Mouse (Mus musculus) spleen, postnatal 14 days (tissue): ENCODE data around the gene Rsad1.
A peak's percentile ranks its signal among the peaks of the same experiment; 100 is the strongest.

Experiments used
- DNase-seq, 2 experiments: peaks; one replicate each; pipeline ENCODE4 v3.0.0; 2021 to 2022; ENCODE audit warnings: low spot score in 2 of 2

Rsad1 gene

DNA sequence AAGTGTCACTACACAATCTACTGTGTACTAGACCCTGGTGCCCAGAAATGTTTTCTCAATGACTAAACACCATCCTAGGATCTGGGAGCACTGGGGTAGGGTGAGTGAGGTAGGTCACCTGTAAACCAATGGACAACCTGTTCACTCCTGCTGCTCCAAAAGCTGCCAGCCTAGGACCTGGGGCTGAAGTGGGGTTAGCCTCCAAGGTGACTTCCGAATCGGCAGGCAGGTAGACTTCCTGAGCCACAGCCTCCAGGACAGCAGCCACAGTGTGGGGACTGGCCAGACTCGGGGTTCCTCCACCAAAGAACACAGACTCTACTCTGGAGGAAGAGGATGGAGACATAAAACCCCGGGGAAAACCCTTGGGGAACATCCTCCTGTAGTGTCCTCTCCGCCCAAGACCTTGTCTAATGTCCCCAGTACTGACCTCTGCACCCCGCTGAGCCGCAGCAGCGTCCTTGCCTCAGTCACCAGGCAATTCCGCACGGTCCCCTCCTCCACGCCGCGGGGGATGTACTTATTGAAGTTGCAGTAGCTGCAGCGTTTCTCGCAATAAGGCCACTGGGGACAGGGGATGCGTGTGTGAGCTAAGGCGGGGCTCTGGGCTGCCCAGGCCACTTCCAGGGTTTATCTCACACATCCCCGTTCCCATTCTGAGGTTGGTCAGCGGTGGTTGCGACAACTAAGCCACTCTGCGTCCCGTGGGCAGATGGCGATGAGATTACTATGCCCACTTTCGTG lies 842 bp downstream of the Rsad1 start:
- no peak for DNase-seq

DNA sequence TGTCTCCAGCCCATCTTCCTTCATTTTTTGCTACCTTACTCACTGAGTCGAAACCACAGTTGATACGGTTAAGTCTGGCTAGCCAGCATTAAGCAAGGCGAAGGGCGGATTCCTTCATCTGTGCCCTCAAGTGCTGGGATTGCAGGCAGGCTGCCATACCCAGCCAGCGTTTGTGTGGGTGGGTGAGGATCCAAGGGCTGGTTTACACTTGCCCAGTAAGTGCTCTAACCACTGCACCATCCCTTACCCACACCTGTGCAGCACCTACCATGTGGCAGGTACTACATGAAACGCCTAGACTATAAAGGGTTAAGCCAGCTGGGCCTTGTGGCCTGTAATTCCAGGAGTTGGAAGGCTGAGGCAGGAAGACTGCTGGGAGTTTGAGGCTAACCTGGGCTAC lies 1.8 kb downstream of the Rsad1 start:
- DNase-seq, result no peak

DNA sequence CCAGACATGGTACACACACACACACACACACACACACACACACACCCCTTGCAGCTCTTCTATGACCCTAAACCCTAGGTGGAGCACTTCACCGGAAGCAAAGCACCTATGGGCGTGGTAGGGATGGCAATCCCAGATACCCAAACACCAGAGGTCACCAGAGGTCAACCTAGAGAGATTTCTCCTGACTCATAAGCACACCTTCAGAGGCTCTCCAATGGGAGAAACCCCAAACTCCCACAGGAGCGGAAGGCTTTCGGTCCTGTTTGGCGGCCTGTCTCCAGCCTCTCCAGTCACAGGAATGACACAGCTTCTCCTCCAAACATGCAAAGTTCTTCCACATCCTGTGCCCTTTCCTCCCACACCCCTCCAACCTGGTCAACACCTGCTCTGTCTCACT lies 2.7 kb downstream of the Rsad1 start:
- DNase-seq, result no peak

DNA sequence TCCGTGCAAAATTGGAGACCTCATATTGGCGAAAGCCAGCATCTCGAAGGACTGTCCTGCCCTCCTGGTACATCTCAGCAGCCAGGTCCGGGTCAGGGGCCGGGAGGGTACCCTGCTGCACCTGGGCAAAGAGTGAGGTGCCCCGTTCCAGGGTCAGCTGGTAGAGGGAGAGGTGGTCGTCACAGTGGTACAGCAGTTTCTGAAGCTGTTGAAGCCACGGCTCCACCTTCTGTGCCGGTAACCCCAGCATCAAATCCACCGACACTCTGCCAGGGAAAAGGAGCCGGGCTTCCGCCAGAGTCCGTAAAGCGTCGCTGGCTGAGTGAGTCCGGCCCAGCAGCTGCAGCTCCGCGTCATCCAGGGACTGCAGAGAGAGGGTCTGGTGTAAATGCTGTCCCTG lies 4.6 kb downstream of the Rsad1 start:
- DNase-seq, result no peak

DNA sequence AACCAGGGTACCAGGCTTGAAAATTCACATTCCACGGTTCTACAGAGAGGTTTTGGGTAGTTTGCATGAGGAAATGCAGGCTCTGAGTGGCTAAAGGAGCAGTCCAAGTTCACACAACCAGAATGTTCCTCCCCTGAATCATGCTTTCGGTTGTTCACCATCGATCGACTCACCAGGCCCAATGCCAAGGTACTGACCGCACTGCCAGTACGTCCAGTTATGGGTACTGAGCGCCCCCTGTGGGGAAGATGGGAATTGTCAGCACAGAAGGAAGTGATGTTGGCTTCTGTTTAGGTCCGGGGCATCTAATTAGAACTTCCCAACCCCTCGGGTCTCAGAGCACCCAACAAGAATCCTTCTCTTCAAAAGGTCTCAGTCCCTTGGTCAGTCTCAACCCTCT lies 5.1 kb downstream of the Rsad1 start:
- peak; percentile 43 to 69 for DNase-seq

DNA sequence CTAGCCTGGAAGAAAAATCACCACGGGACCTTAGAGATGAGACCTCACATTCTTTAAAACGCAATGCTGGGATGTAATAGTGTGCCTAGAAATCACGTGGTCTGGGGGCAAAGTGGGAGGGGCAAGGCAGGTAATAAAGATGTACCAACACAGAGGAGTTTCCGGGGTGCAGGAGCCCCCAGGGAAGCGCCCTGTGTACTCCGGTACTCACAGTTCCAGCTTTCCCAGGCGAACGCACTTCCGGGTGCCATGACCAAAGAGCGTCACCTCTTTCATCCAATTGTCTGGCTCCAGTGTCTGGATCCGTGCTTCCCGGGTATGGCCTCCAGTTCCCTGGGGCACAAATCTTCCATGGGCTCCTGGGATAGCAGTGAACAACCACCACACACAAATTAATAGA lies 5.7 kb downstream of the Rsad1 start:
- no peak for DNase-seq

DNA sequence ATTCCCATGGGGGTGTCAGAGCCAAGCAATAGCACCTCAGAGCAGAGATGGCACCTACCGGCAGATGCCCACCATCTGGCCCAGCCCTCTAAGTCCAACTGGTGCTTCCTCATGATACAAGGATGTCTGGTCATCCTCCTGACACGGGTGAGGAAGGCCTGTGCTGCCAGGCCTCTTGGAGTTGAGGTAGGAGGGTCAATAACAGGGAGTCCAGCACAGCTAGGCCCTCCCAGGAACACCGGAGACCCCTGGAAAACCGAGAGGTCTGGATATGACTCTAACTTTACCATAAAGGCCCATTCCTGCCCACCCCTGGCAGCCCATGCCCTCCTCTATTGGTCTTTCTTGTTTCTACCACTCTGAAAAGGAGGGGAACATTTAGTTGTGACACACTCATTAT lies 6.7 kb downstream of the Rsad1 start:
- no peak for DNase-seq

DNA sequence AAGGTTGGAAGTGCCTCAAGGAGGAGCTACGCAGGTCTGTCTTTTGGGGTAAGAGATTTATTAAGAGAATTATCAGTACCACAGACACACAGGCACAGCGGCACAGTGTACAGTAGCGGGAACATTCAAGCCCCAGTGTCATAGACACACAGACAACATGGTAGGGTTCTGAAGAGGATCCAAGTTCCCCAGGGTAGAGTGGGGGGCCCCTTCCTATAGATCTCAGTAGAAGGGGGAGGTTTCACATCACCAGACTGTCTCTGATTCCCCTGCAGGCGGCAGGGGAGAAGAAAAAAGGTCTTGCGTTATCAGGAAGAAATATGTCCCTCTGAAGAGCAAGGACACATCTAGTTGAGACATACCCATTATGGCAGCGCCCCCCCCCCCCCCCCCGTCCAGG lies 9.3 kb downstream of the Rsad1 start:
- DNase-seq, result no peak

DNA sequence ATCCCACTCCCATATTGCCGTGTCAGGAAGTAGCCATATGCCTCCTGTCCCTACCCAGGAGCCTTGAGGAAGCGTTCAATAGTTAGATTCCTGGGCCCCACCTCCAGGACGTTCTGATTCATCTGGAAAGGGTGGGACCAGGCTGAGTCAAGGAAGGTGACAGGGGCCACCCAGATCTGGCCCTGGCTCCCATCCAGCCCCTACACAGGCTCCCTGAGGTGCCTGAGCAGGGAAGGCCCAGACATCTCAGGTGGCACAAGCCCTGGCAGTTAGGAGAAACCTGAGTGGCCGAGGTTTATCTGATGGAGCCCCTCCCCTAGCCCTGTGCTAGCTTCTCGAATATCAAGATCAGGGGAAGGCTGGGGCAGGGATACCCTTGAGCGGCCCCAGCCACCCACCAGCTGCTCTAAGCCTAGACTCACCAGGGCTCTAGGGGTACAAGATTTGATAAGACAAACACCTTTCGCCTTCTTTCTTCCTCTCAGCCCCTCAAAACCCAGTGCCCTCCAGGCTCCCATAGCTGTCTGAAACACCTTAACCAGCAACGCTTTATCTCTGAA lies 10.2 kb downstream of the Rsad1 start:
- no peak for DNase-seq

DNA sequence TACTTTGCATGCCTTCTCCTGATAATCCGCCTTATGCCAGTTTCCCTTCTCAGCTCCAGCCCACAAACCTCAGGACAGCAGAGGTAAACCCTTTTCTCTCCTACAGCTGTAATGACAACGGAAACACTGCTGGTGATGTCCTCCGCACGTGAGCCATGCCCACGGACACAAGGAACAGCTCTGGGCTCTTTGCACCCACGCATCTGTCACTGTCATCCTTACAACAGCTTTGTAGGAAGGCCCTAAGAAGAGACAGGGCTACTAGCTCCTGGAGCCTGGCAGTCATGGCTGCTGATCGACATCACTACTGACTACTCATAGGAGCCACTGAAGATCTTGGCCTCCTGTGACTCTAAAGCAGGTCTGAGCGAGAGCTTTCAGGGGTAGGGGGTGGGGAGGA lies 15.9 kb downstream of the Rsad1 start:
- DNase-seq, result no peak

DNA sequence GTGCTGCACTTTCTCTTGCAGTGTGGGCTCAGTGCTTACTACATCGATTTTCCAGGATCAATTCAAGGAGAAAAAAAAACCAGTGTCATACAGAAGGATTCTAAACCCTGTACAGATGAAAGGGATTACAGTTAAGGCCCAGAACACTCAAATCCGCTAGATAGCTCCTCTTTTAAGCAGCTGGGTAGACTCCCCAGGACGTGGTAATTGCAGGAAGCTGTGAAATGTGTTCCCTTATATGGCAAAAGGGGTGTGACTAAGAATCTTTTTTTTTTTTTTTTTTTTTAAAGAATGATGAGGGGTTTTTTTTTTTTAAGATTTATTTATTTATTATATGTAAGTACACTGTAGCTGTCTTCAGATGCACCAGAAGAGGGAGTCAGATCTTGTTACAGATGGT lies 20.2 kb downstream of the Rsad1 start:
- no peak for DNase-seq

DNA sequence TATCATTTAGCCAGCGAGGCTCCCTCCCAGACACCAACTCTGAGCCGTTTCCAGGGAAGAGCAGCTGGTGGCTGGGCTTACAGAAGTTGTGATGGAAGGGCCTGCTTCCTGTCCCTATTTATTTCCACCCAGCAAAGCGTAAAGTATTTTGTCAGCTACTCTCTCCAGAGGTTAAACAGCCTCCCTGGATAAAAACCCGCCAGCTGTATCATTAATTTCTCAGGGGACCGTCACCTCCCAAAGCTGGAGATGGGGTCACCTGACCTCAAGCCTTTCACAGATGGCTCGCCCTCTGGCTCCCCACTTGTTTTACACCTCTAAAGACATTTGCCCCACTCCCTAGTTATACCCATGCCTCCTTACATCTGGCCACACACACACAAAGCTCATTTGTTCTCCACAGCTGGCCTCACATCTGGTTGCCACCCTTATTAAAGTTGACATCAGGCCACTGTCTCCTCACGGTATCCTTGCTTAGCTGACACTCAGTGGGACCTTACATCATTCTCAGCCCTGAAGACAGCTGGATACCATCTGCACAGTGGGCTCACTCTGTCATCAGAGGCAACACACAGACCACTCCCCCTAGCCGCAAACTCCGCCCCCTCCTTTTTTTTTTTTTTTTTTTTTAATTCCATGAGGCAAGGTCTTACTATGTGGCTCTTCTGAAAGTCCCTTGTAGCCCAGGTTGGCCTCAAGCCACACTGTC lies 22.7 kb downstream of the Rsad1 start:
- DNase-seq, result no peak

DNA sequence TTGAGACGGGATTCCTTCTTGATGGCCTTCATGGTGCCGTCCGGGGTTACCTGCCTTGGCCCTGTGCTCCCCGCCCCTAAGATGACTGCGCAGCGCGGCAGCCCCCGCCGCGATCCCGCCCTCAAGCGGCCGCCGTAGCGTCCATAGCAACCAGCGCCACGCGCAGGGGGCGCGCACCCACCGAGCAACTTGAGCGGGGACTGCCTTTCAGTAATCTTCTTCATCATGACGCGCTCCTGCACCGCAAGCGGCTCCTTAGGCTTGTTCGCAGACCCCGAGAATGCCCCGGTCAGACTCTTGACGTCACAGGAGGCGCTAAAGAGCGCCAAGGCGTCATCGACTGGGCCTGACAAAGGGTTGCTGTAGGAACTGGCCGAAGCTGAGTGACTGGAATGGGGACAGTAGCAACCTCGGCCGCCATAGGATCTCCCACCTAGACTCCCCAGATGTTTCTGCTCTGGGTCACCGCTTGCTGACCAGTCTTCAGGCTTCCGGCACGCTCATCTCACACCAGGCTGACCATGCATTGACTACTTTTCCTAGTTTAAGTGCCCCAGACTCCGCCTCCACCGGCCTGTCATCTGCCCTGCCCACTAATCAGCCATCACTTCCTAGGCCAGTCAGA lies 27.7 kb downstream of the Rsad1 start, which contains the start of gene Mycbpap:
Gene Mycbpap (minus strand): TSS at position 524 of the 625 bp plus-strand sequence.
- peak in 1 of 2 experiments; percentile 14 for DNase-seq

DNA sequence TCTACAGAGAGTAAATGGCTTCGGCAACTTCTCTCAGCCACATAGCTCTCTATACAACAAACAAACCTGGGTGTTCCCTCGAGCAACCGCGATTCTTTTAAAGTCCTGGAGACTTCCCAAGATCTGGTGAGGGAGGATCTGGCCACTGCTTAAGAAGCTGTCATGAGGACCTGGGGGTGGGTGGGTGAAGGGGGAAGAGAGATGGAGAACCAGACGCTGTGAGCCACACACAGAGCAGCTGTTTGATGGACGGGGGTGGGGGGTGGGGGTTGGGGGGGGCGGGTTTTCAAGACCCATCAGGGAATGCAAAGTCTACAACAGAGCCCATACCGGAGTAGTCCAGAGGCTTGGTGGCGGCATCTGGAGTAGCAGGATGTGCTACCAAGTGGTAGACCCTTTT lies 35.6 kb downstream of the Rsad1 start:
- DNase-seq, result no peak

DNA sequence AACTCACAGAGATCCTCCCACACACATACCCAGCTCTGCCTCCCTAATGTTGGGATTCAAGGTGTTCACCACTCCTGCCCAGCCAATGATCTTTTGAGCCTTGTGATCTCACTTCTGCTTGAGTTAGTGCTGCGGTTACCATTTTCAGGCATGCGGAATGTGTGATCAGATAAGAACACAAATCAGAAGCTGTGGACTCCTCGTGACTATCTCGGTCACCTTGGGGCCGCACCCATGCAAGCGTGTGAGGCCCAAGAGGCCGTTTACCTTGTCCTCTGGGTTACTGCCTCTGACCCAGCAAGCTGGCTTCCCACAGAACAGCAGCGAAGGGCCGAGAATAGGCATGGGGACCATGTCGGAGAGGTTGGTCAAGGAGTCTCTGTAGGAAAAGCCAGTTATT lies 40.1 kb downstream of the Rsad1 start:
- no peak for DNase-seq

DNA sequence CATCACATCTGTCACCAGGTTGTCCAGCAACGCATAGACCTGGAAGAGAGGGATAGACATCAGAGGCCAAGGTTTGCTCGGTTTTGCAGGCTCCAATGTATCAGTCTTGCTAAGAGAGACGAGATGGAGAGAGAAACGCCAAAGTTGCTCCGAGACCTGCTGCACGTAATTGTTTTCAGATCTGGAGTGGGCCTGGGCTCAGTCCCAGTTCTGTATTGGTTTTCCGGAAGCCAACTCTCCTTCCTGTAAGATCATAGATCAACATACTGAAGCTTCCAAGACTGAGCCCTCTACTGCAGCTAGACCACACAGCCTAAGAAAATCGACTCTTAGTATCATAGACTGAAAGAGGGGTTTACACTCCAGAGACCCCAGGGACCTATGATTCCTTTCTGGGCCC lies 47.6 kb downstream of the Rsad1 start:
- DNase-seq, result no peak

DNA sequence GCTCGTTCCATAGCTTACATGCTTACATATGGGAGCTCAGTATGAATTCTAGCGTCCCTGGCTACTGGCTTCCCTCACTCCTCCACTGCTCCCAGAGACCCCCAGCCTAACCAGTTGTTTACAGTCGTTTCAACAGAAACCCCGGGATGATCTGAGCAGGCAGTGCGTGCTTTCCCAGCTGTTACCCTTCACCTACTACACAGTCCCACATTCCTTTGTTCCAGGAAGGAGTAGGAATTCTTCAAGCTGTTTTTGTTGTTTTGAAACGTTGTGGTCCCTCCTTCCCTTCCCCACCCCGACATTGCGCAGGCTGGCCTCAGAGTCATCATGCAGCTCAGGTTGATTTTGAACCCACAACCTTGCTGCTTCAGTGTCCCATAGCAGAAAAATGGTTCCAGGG lies 48.7 kb downstream of the Rsad1 start:
- no peak for DNase-seq

DNA sequence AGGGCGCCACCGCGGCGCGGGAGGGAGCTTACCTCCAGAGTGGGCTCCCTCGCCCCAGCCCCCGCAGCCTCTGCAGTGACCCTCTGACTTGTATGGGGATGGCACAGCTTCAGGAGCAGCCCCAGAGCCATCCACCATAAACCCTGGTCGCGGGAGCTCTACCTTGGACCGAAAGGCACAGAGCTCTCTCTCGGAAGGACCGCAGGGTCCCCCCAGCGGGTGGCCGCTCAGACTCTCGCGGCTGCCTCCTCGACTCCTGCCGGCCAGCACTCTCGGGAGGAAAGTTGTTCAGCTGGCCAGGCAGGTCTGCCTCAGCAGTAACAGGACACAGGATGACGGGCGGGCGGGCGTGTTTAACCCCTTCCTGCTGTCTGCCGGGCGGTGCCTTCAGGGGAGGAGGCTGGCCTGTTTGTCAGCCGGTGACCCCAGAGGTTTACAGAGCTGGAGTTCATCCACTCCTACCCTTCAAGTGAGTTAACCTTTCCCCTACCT lies 49.3 kb downstream of the Rsad1 start, which contains the start of gene Epn3:
Gene Epn3 (minus strand): TSS at position 314 of the 492 bp plus-strand sequence.
- no peak for DNase-seq

DNA sequence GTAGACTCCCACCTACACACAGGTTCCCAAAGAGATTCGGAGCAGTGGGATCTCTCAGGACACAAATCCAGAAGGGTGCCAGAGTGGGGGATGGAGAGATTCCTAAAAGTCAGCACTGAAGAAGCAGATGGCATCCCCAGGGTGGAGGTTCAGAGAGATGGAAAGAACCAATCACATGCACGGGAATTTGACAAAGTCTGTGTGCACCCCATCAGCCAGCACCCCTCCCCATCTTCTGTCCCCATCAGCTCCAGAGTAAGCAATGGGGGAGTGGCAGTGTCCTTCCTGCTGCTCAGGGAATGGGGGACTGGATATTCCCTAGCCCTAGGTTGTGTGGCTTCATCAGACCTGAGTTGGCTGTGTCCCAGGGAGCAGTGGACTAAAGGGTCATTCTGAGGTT lies 50.0 kb downstream of the Rsad1 start:
- no peak for DNase-seq

DNA sequence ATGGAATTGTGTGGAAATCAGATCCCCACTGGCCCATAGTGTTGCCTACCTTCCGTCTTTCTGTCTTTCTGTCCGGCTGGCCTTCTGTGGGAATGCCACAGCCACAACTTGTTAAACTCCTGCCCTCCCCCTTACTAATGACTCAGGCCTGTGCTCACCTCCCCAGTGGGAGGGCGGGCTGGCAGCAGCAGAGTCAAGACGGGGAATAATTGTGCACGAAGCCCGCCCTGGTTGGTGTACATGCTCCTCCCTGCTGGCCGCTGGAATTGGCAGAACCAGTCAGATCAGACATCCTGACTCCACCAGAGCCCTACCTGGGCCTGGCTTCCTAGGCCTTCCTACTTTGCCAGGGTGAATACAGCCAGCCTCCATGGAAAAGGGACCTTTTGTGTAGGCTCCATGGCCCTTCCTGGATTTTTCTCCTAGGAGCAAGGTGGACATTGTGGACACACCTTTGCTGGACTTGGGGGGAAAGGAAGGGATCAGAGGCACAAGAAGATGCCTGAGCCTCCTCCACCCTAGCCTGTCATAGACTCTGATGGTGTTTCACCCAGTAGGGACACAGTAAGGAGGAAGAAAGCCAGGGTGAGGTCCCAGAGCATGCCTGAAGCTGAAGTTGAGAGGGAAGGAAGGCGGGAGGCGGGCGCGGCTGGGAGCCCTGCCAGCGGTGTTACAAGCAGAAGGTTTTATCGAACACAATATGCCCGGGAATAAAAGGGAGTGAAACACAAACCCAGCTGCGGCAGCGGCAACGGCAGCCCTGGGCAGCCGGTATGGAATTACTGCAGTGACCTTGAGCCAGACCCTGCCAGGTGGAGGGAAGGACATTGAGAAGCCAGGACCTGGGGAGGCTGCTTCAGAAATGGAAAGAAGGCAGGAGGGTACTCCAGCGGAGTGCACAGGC lies 50.7 kb downstream of the Rsad1 start:
- DNase-seq, result no peak

DNA sequence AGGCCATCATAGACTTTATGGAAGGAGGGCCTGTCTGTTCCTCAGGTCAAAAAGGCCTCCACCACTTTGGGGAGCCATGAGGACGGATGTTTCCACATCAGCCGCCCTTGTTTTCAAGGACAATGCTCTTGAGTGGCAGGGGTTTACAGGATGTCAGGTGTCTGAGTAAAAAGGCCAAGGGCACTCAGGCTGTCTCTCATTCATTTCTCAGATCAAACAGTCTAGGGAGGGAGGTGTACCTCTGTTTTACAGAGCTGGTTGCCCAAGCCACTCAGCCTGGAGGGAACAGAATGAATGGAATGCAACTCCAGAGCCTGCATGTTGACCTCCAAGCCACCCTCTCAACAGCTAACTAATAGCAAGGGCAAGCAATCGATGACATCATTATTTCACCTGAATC lies 53.6 kb downstream of the Rsad1 start:
- DNase-seq, result no peak

DNA sequence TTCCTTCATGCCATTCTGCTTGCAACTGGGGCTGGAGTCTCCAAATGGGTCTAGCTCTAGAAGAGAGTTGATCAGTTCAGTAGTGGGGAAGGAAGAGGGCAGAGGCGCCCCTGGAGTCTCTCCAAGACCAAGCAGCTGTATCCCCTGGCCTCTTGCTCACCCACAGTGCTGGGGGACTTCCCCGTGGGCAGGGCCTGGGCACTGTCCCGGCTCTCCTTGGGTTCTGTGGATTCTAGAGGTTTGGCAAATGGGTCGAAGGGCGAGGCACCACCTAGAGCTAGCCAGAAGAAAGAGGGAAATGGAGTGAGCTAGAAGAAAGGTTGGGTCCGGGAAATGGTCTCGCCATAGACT lies 57.3 kb downstream of the Rsad1 start:
- no peak for DNase-seq
